Mouse (Mus musculus): ENCODE results near the gene Dlx4. TPM values are rescaled to one million over a fixed set of nuclear protein-coding genes. Genes with fewer than 3 reads are reported as not detected.
A peak's percentile ranks its signal among the peaks of the same experiment; 100 is the strongest.

The Dlx4 gene
- total and polyA plus RNA-seq, 2 experiments from 2014 or later, result 0.29 to 0.52 TPM

DNA sequence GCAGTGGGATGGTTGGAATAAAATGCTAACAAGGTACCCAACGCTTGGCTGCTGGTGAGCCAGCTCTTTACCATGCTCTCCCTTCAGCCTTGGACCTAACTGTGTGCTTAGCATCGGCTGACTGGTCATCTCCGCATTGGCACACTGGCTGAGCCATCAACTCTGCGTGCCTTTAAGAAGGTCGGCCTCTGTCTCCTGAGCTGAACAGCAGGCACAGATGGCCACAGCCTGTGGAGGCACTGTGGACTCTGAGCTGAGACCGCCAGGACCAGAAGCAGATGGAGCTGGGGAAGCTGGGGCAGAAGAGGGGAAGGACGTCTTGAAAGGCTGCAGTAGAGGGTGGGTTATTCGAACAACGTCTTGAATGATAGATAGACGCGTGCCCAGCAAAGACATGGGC lies 17.7 kb downstream of the Dlx4 start:
- Histone ChIP-seq H3K27me3 (ENCODE audit: insufficient read depth, low read length) (peaks cover 14% of the 10 kb centered on the region), H3K9ac (replicated peaks; ENCODE audit: low read length) (no peak overlapping the region), H3K4me3 (ENCODE audit: low read length) (no peak overlapping the region), H3K9me3 (ENCODE audit: low read length) (no peaks in the 10 kb centered on the region), H3K4me2 (ENCODE audit: low read depth, low read length) (no peak overlapping the region), H3K4me1 (ENCODE audit: insufficient read depth, low read length) (peaks cover 7% of the 10 kb centered on the region; the same call in 1 of the 2 replicates), H3K36me3 (ENCODE audit: insufficient read depth, low read length) (no peaks in the 10 kb centered on the region), H3K27ac (no peak overlapping the region)
- no peak for TF ChIP-seq CTCF (IDR thresholded peaks at IDR 0.05; ENCODE audit: low read depth)
- ATAC-seq (peak; percentile 32; the same call in 1 of the 2 replicates), DNase-seq (ENCODE audit: low spot score) (peak; percentile 57)
- 43% methylated on average over 11 of the region's 11 CpGs for WGBS

DNA sequence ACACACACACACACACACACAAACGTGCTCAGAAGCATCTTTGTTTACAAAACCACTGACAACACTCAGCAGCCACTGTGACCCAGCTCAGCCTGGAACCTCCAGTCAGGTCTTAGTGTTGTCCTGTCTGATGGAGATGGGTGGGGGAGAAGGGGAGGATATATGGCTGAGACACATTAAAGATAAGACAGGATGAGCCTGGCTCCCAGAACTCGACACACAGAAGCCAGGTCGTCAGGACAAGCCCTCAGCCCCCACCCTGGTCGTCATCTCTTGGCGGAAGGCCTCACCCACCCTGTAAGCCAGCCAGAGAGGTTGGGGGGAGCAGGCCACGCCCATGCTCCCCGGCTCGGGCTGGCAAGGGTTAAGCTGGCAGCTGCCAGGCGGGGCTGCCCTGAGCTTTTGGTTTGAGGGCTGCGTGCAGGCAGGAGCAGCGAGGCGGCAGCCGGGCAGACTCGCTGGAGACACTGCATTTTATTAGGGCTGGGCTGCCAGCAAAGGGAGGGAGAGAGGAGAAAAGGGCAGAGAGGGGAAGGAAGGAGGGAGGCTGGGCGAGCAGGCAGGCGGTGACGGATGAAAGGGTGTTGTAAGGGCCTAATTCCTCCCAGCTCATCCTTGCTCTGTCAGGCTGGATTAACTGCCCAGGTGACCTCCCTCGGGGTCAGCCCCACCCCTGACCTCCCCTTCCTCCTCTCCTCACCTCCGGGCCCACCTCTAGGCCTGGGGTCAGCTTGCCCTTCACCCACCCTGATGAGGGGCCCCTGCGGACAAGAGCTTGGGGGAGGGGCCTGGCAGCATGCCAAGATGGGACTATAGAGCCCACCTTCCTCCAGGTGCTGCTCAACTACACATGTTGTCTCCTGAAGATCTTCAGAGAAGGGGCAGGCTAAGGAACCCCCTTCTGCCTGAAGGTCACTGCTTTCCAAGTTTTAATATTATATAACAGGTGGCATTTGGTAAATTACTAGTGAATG lies 19.5 kb downstream of the Dlx4 start:
- no peak for TF ChIP-seq CTCF (IDR thresholded peaks at IDR 0.05; ENCODE audit: low read depth)
- peak overlapping the region; percentile 43 for H3K4me2 ChIP-seq (ENCODE audit: low read depth, low read length)
- H3K27ac ChIP-seq, result no peak overlapping the region
- H3K4me3 ChIP-seq (ENCODE audit: low read length), result no peak overlapping the region
- DNase-seq (ENCODE audit: low spot score) (peak; percentile 75), ATAC-seq (peak; percentile 69)
- H3K9me3 ChIP-seq (ENCODE audit: low read length), result no peaks in the 10 kb centered on the region
- H3K4me1 ChIP-seq (ENCODE audit: insufficient read depth, low read length), result peaks cover 7% of the 10 kb centered on the region; the same call in 1 of the 2 replicates
- WGBS, result 2% methylated on average over 17 of the region's 20 CpGs
- H3K9ac ChIP-seq (replicated peaks; ENCODE audit: low read length), result no peak overlapping the region
- no peaks in the 10 kb centered on the region for H3K36me3 ChIP-seq (ENCODE audit: insufficient read depth, low read length)
- H3K27me3 ChIP-seq (ENCODE audit: insufficient read depth, low read length), result peaks cover 31% of the 10 kb centered on the region

GRCm38 (mm10) chr11:95125366-95125948 lies 20.6 kb downstream of the Dlx4 start:
- ATAC-seq, result no peak

GRCm38 (mm10) chr11:95122100-95122489 lies 24.0 kb downstream of the Dlx4 start:
- H3K4me3 ChIP-seq (ENCODE audit: low read length), result no peak overlapping the region
- no peak for TF ChIP-seq CTCF (IDR thresholded peaks at IDR 0.05; ENCODE audit: low read depth)

More at GRCm38 (mm10) chr11:95125366-95125948, 20.6 kb downstream of the Dlx4 start:
- H3K4me2 ChIP-seq (ENCODE audit: low read depth, low read length), result no peak overlapping the region
- WGBS, result 26% methylated on average over 7 of the region's 7 CpGs
- H3K4me1 ChIP-seq (ENCODE audit: insufficient read depth, low read length), result peaks cover 11% of the 10 kb centered on the region
- H3K27ac ChIP-seq, result no peak overlapping the region
- no peaks in the 10 kb centered on the region for H3K9me3 ChIP-seq (ENCODE audit: low read length)
- TF ChIP-seq CTCF (IDR thresholded peaks at IDR 0.05; ENCODE audit: low read depth), result no peak
- no peaks in the 10 kb centered on the region for H3K36me3 ChIP-seq (ENCODE audit: insufficient read depth, low read length)
- DNase-seq (ENCODE audit: low spot score), result no peak
- no peak overlapping the region for H3K9ac ChIP-seq (replicated peaks; ENCODE audit: low read length)
- no peak overlapping the region for H3K4me3 ChIP-seq (ENCODE audit: low read length)
- H3K27me3 ChIP-seq (ENCODE audit: insufficient read depth, low read length), result peaks cover 35% of the 10 kb centered on the region

DNA sequence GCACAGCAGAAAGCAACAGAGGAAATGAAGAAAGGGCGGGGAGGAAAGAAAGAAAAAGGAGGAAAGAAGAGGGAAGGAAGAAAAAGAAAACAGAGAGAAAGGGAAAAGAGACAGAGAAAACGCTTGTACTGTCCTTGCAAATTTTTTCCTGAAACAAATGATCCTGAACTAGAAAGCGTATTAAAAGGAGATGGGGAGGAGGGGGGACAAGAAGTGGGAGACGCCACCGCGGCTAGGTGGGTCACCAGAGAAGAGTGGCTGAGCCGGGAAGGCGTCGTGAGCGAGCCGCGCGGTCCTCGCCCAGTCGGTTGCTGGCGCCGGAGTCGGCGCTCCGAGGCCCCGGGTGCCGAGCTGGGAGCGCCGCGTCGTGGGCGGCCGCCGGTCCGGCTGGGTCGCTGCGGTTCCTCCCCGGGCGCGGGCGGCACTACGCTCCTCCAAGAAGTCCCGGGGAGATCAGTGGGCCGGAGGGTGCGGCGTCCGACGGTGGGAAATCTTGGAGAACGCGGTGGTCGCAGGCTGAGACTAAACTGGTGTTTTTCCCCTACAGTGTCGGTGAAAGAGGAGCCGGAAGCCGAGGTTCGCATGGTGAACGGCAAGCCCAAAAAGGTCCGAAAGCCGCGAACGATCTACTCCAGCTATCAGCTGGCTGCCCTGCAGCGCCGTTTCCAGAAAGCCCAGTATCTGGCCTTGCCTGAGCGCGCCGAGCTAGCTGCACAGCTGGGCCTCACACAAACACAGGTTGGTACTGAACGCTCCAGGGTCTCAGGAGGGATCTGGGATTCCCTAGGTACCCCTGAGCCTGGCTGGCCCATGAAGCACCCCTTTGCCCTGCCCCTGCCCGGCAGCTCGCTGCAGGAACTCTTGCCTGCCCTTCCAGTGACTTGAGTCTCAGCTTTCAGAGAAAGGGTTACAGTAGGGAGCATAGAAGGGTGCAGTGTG lies 24.6 kb downstream of the Dlx4 start:
- Histone ChIP-seq H3K4me1 (ENCODE audit: insufficient read depth, low read length) (peaks cover 11% of the 10 kb centered on the region), H3K9ac (replicated peaks; ENCODE audit: low read length) (no peak overlapping the region), H3K4me3 (ENCODE audit: low read length) (peak overlapping the region; percentile 30), H3K27ac (no peak overlapping the region), H3K27me3 (ENCODE audit: insufficient read depth, low read length) (peaks cover 48% of the 10 kb centered on the region), H3K4me2 (ENCODE audit: low read depth, low read length) (peak overlapping the region; percentile 63), H3K36me3 (ENCODE audit: insufficient read depth, low read length) (no peaks in the 10 kb centered on the region), H3K9me3 (ENCODE audit: low read length) (no peaks in the 10 kb centered on the region)
- ATAC-seq, result no peak
- no peak for TF ChIP-seq CTCF (IDR thresholded peaks at IDR 0.05; ENCODE audit: low read depth)
- 3% methylated on average over 59 of the region's 63 CpGs for WGBS
- DNase-seq (ENCODE audit: low spot score), result no peak

More at GRCm38 (mm10) chr11:95122100-95122489, 24.0 kb downstream of the Dlx4 start:
- ATAC-seq, result no peak
- peaks cover 48% of the 10 kb centered on the region for H3K27me3 ChIP-seq (ENCODE audit: insufficient read depth, low read length)
- no peak for DNase-seq (ENCODE audit: low spot score)
- peaks cover 16% of the 10 kb centered on the region for H3K4me1 ChIP-seq (ENCODE audit: insufficient read depth, low read length)
- WGBS, result 43% methylated on average over 6 of the region's 6 CpGs
- H3K27ac ChIP-seq, result no peak overlapping the region
- H3K36me3 ChIP-seq (ENCODE audit: insufficient read depth, low read length), result no peaks in the 10 kb centered on the region
- H3K9me3 ChIP-seq (ENCODE audit: low read length), result no peaks in the 10 kb centered on the region
- H3K4me2 ChIP-seq (ENCODE audit: low read depth, low read length), result no peak overlapping the region
- H3K9ac ChIP-seq (replicated peaks; ENCODE audit: low read length), result no peak overlapping the region

- no peaks in the 10 kb centered on the region for H3K9me3 ChIP-seq (ENCODE audit: low read length)
- peak overlapping the region; percentile 35 for H3K4me3 ChIP-seq (ENCODE audit: low read length)
- no peak overlapping the region for H3K27ac ChIP-seq
- H3K4me1 ChIP-seq (ENCODE audit: insufficient read depth, low read length), result peaks cover 9% of the 10 kb centered on the region
- peak overlapping the region; percentile 63 for H3K4me2 ChIP-seq (ENCODE audit: low read depth, low read length)
- no peaks in the 10 kb centered on the region for H3K36me3 ChIP-seq (ENCODE audit: insufficient read depth, low read length)
- DNase-seq (ENCODE audit: low spot score), result no peak
- no peak for ATAC-seq
- 1% methylated on average over 21 of the region's 21 CpGs for WGBS
- no peak for TF ChIP-seq CTCF (IDR thresholded peaks at IDR 0.05; ENCODE audit: low read depth)
- H3K27me3 ChIP-seq (ENCODE audit: insufficient read depth, low read length), result peaks cover 48% of the 10 kb centered on the region
- H3K9ac ChIP-seq (replicated peaks; ENCODE audit: low read length), result no peak overlapping the region
Measured at GRCm38 (mm10) chr11:95120633-95121020, 25.4 kb downstream of the Dlx4 start.

Measured in hindbrain, postnatal 0 days (tissue).